Mouse (Mus musculus) CH12.LX (cell line): ENCODE results near the gene Gm20388. TPM values are rescaled to one million over a fixed set of nuclear protein-coding genes. Genes with fewer than 3 reads are reported as not detected.

Experiments
- DNase-seq: peaks from one replicate; pipeline ENCODE4 v3.0.0-alpha.2; 2013; ENCODE audit errors: extremely low read depth
- H3K27ac ChIP-seq: 2 replicates; pipeline ENCODE4 v1.5.1; 2012; ENCODE audit warnings: low read depth, mild to moderate bottlenecking, control low read depth, moderate library complexity; ENCODE audit not compliant: insufficient read depth
- H3K27me3 ChIP-seq: replicated peaks from 2 replicates; pipeline ENCODE3; 2012; ENCODE audit warnings: inconsistent platforms
- H3K36me3 ChIP-seq, 2 experiments: replicated peaks in 1 of 2; 2 replicates each; pipeline versions ENCODE3 to v1.6.1; 2012; ENCODE audit warnings: inconsistent platforms in 1 of 2, low read length in 1 of 2, mild to moderate bottlenecking in 1 of 2, mixed read lengths in 1 of 2, moderate library complexity in 1 of 2; ENCODE audit not compliant: control insufficient read depth in 1 of 2, insufficient read depth in 1 of 2
- H3K4me1 ChIP-seq, 2 experiments: 2 replicates each; pipeline ENCODE4 v1.6.1; 2012; ENCODE audit warnings: inconsistent platforms in 1 of 2, moderate library complexity in 1 of 2; ENCODE audit not compliant: insufficient read depth in 2 of 2, control insufficient read depth in 1 of 2
- H3K4me2 ChIP-seq: 2 replicates; pipeline ENCODE4 v1.6.1; 2012; ENCODE audit warnings: low read depth, mild to moderate bottlenecking, control low read depth; ENCODE audit not compliant: poor library complexity, insufficient read depth, severe bottlenecking
- H3K4me3 ChIP-seq, 3 experiments: fragments of 150-350 bp in 1 of 3; sonication (generic) in 1 of 3; replicated peaks in 1 of 3; 2 replicates each; pipeline versions ENCODE3 to v1.5.1; 2011 to 2012; ENCODE audit warnings: low read depth in 2 of 3, low read length in 2 of 3, mild to moderate bottlenecking in 2 of 3, moderate library complexity in 2 of 3, control low read depth in 1 of 3, improper control_type of control experiment in 1 of 3, inconsistent platforms in 1 of 3, mixed read lengths in 1 of 3; ENCODE audit not compliant: poor library complexity in 1 of 3
- H3K79me2 ChIP-seq: replicated peaks from 2 replicates; pipeline ENCODE4 v1.6.1; 2012; ENCODE audit warnings: mild to moderate bottlenecking, moderate library complexity; ENCODE audit not compliant: control insufficient read depth, poor library complexity, insufficient read depth, severe bottlenecking; ENCODE audit errors: extremely low read depth
- H3K9ac ChIP-seq: 2 replicates; pipeline ENCODE4 v1.6.1; 2012; ENCODE audit warnings: low read depth, mild to moderate bottlenecking, control low read depth, moderate library complexity; ENCODE audit not compliant: insufficient read depth
- H3K9me3 ChIP-seq: replicated peaks from 2 replicates; pipeline ENCODE3; 2012; ENCODE audit warnings: low read length, inconsistent platforms, mixed read lengths
- CHD1 ChIP-seq: IDR thresholded peaks from 2 replicates; pipeline ENCODE4 v1.6.1; 2012; ENCODE audit warnings: low read depth, low read length, improper control_type of control experiment, inconsistent platforms
- CHD2 ChIP-seq: IDR thresholded peaks from 2 replicates; pipeline ENCODE4 v1.6.1; 2011; ENCODE audit warnings: low read length, improper control_type of control experiment
- E2F4 ChIP-seq: IDR thresholded peaks from 2 replicates; pipeline ENCODE4 v1.6.1; 2011; ENCODE audit warnings: low read depth, low read length, improper control_type of control experiment; ENCODE audit not compliant: insufficient replicate concordance
- ELF1 ChIP-seq: IDR thresholded peaks from 2 replicates; pipeline ENCODE4 v1.6.1; 2014; ENCODE audit warnings: low read depth, mild to moderate bottlenecking, inconsistent platforms, low read length, improper control_type of control experiment
- EP300 ChIP-seq: IDR thresholded peaks from 2 replicates; pipeline ENCODE4 v1.6.1; 2011; ENCODE audit warnings: low read length, improper control_type of control experiment
- GABPA ChIP-seq: IDR thresholded peaks from 2 replicates; pipeline ENCODE4 v1.6.1; 2012; ENCODE audit warnings: low read depth, low read length, improper control_type of control experiment, inconsistent platforms; ENCODE audit not compliant: insufficient replicate concordance
- IRF4 ChIP-seq: IDR thresholded peaks from 2 replicates; pipeline ENCODE4 v1.6.1; 2014; ENCODE audit warnings: low read depth, mild to moderate bottlenecking, inconsistent platforms, low read length, improper control_type of control experiment
- KAT2A ChIP-seq: IDR thresholded peaks from 2 replicates; pipeline ENCODE4 v1.6.1; 2012; ENCODE audit warnings: low read length, improper control_type of control experiment, inconsistent platforms; ENCODE audit not compliant: insufficient replicate concordance
- MAX ChIP-seq: IDR thresholded peaks from 2 replicates; pipeline ENCODE4 v1.6.1; 2011; ENCODE audit warnings: low read length, improper control_type of control experiment
- MEF2A ChIP-seq: IDR thresholded peaks from 2 replicates; pipeline ENCODE4 v1.6.1; 2014; ENCODE audit warnings: low read depth, mild to moderate bottlenecking, inconsistent platforms, low read length, improper control_type of control experiment, borderline replicate concordance
- MYC ChIP-seq: IDR thresholded peaks from 2 replicates; pipeline ENCODE4 v1.6.1; 2011; ENCODE audit warnings: low read depth, mild to moderate bottlenecking, improper control_type of control experiment, low read length
- NRF1 ChIP-seq: IDR thresholded peaks from 2 replicates; pipeline ENCODE4 v1.6.1; 2014; ENCODE audit warnings: low read depth, mild to moderate bottlenecking, inconsistent platforms, low read length, improper control_type of control experiment, moderate library complexity
- POLR2AphosphoS2 ChIP-seq: IDR thresholded peaks from 2 replicates; pipeline ENCODE4 v1.6.1; 2011; ENCODE audit warnings: low read depth, low read length, improper control_type of control experiment
- RAD21 ChIP-seq: IDR thresholded peaks from 2 replicates; pipeline ENCODE4 v1.6.1; 2011; ENCODE audit warnings: low read depth, mild to moderate bottlenecking, low read length, improper control_type of control experiment, moderate library complexity
- RCOR1 ChIP-seq: conservative IDR thresholded peaks from 2 replicates; pipeline ENCODE4 v1.6.1; 2012; ENCODE audit warnings: low read depth, mild to moderate bottlenecking, inconsistent platforms, low read length, improper control_type of control experiment
- SIN3A ChIP-seq: IDR thresholded peaks from 2 replicates; pipeline ENCODE4 v1.6.1; 2012; ENCODE audit warnings: low read length, improper control_type of control experiment, inconsistent platforms
- UBTF ChIP-seq: IDR thresholded peaks from 2 replicates; pipeline ENCODE4 v1.6.1; 2012; ENCODE audit warnings: low read depth, mild to moderate bottlenecking, inconsistent platforms, low read length, improper control_type of control experiment, moderate library complexity
- USF1 ChIP-seq: IDR thresholded peaks from 2 replicates; pipeline ENCODE4 v1.6.1; 2014; ENCODE audit warnings: low read depth, mild to moderate bottlenecking, inconsistent platforms, low read length, improper control_type of control experiment
- ZC3H11A ChIP-seq: IDR thresholded peaks from 2 replicates; pipeline ENCODE4 v1.6.1; 2012; ENCODE audit warnings: low read depth, mild to moderate bottlenecking, inconsistent platforms, low read length, improper control_type of control experiment
- ZMIZ1 ChIP-seq: IDR thresholded peaks from 2 replicates; pipeline ENCODE4 v1.6.1; 2012; ENCODE audit warnings: low read depth, mild to moderate bottlenecking, inconsistent platforms, low read length, improper control_type of control experiment
- dilution Hi-C: fragments of 300-500 bp; cut with MboI; formaldehyde crosslinking; loops from 2 replicates; pipeline ENCODE4 v1.14.3; 2020; ENCODE audit warnings: low sequenced_read_pairs; ENCODE audit not compliant: extremely low pct_unique_long_range_greater_than_20kb, extremely low pct_ligation_motif_present
- in situ Hi-C: fragments of 300-500 bp; cut with MboI; formaldehyde crosslinking; loops from 3 replicates; pipeline ENCODE4 v1.14.3; 2019; ENCODE audit warnings: low sequenced_read_pairs, low pct_ligation_motif_present, low pct_unique_long_range_greater_than_20kb, mixed read lengths
- polyA plus RNA-seq: library from polyadenylated mRNA; unstranded; fragments of >175 nt; gene quantifications from 2 replicates; pipeline ENCODE4 v1.2.1, GENCODE M21; 2012; ENCODE audit warnings: low read depth; ENCODE audit not compliant: insufficient read length
- total RNA-seq, 2 experiments: library from RNA; depleted of rRNA; stranded (reverse); fragments of 300-350 nt in 1 of 2; fragments of >200 nt in 1 of 2; gene quantifications; 2 replicates each; pipeline ENCODE4 v1.2.3; 2012 to 2014

Gene Gm20388
- total and polyA plus RNA-seq, 3 experiments = 14.8 to 26.3 (median 22.2) TPM

GRCm38 (mm10) chr8:124230496-124231175 is 4320.0 kb downstream of the Gm20388 start:
- dilution Hi-C loops (no loop called here), in situ Hi-C loops (loop anchor here (5.0 kb wide), 1 partner anchor 47 kb away; no protein-coding TSS in a partner anchor)
- H3K79me2 ChIP-seq = peaks cover 4% of the 10 kb centered on the region; the same call in 1 of the 2 replicates
- no peaks in the 10 kb centered on the region for H3K9me3 ChIP-seq
- peak overlapping the region; percentile 45 for H3K4me2 ChIP-seq
- H3K4me3 ChIP-seq = peak overlapping the region in 2 of 3 experiments; percentile 5 to 25
- no peak overlapping the region for H3K27ac ChIP-seq
- TF ChIP-seq GABPA (no peak), MEF2A (no peak), CHD2 (no peak), RAD21 (no peak), UBTF (no peak), MAX (no peak), ZMIZ1 (no peak), EP300 (no peak), RCOR1 (no peak), NRF1 (no peak), KAT2A (no peak), MYC (no peak), POLR2AphosphoS2 (no peak), USF1 (no peak), E2F4 (no peak), IRF4 (no peak), CHD1 (no peak), ZC3H11A (no peak)
- peaks cover 11 to 39% of the 10 kb centered on the region in 2 experiments for H3K4me1 ChIP-seq
- DNase-seq = no peak
- H3K36me3 ChIP-seq = peaks cover 0 to 12% of the 10 kb centered on the region in 2 experiments
- no peak overlapping the region for H3K9ac ChIP-seq
- no peaks in the 10 kb centered on the region for H3K27me3 ChIP-seq

- H3K4me2 ChIP-seq = peak within 1 kb of the TSS; percentile 72
- peak; percentile 73 for DNase-seq
- dilution Hi-C loops (no loop called here), in situ Hi-C loops (loop anchor here (5.0 kb wide), 1 partner anchor 46 kb away; no protein-coding TSS in a partner anchor)
- H3K27ac ChIP-seq = no peak within 1 kb of the TSS
- H3K4me3 ChIP-seq = peak within 1 kb of the TSS; percentile 68 to 92 (median 69)
- H3K27me3 ChIP-seq = no peaks in the 10 kb centered on the region
- H3K79me2 ChIP-seq = peaks cover 4% of the 10 kb centered on the region; the same call in 1 of the 2 replicates
- H3K36me3 ChIP-seq = peaks cover 0 to 12% of the 10 kb centered on the region in 2 experiments
- H3K9me3 ChIP-seq = no peaks in the 10 kb centered on the region
- peak within 1 kb of the TSS; percentile 54 for H3K9ac ChIP-seq
- peaks cover 11 to 39% of the 10 kb centered on the region in 2 experiments for H3K4me1 ChIP-seq
- TF ChIP-seq POLR2AphosphoS2 (no peak), ELF1 (peak; percentile 61; the same call in 1 of the 2 replicates), SIN3A (no peak)
These were observed 4320.5 kb downstream of the Gm20388 start, which contains the start of gene Galnt2 for GRCm38 (mm10) chr8:124231176-124231484. Gene Galnt2, plus strand, starts transcription at chr8:124231391.
